Mouse (Mus musculus) left cerebral cortex, adult 8-10 months (tissue): Measurements from ENCODE around the gene Ube2c. TPM values are rescaled to one million over a fixed set of nuclear protein-coding genes. Genes with fewer than 3 reads are reported as not detected.

ENCODE experiments used
- DNase-seq, 2 experiments: peaks; one replicate each; pipeline ENCODE4 v3.0.0; 2022; ENCODE audit warnings: low spot score in 2 of 2
- total RNA-seq, 4 experiments: library from RNA; stranded (reverse); gene quantifications; 2 replicates each; pipeline ENCODE4 v1.2.4; 2022

Gene Ube2c
- total RNA-seq: under 1 TPM in 2 of 4 experiments, not detected in 2; 0.50 to 0.53 TPM

GRCm38 (mm10) chr2:164769258-164770037 lies at the start of gene Ube2c:
Gene Ube2c, plus strand, starts transcription at chr2:164769898.
- peak; percentile 97 to 98 for DNase-seq

GRCm38 (mm10) chr2:164723276-164723675 lies 46.4 kb upstream of the Ube2c start:
- no peak for DNase-seq

- DNase-seq: peak in 1 of 2 experiments; percentile 30
Measured at GRCm38 (mm10) chr2:164725895-164726619, 43.6 kb upstream of the Ube2c start.

GRCm38 (mm10) chr2:164731719-164732118 lies 38.0 kb upstream of the Ube2c start:
- DNase-seq: no peak

GRCm38 (mm10) chr2:164733259-164733658 lies 36.4 kb upstream of the Ube2c start:
- DNase-seq: no peak

GRCm38 (mm10) chr2:164734839-164735238 lies 34.9 kb upstream of the Ube2c start:
- DNase-seq: no peak

GRCm38 (mm10) chr2:164735446-164735845 lies 34.3 kb upstream of the Ube2c start:
- DNase-seq: no peak

- no peak for DNase-seq
Measured at GRCm38 (mm10) chr2:164737377-164738090, 32.2 kb upstream of the Ube2c start.

GRCm38 (mm10) chr2:164739876-164740275 lies 29.8 kb upstream of the Ube2c start:
- DNase-seq: no peak

GRCm38 (mm10) chr2:164744987-164745386 lies 24.7 kb upstream of the Ube2c start:
- no peak for DNase-seq

GRCm38 (mm10) chr2:164745843-164746479 lies 23.7 kb upstream of the Ube2c start, which contains the start of the genes Wfdc3 and Dnttip1:
Gene Wfdc3, minus strand, starts transcription at chr2:164745931.
Gene Dnttip1, plus strand, starts transcription at chr2:164745983.
- DNase-seq: peak; percentile 90

GRCm38 (mm10) chr2:164746693-164747092 lies 23.0 kb upstream of the Ube2c start:
- DNase-seq: no peak

- no peak for DNase-seq
Measured at GRCm38 (mm10) chr2:164748191-164748590, 21.5 kb upstream of the Ube2c start.

GRCm38 (mm10) chr2:164748991-164749390 lies 20.7 kb upstream of the Ube2c start:
- no peak for DNase-seq

- DNase-seq: no peak
Measured at GRCm38 (mm10) chr2:164752454-164752853, 17.2 kb upstream of the Ube2c start.

GRCm38 (mm10) chr2:164754105-164754504 lies 15.6 kb upstream of the Ube2c start:
- DNase-seq: no peak

GRCm38 (mm10) chr2:164754800-164755199 lies 14.9 kb upstream of the Ube2c start:
- no peak for DNase-seq

GRCm38 (mm10) chr2:164757841-164758240 lies 11.9 kb upstream of the Ube2c start:
- no peak for DNase-seq

GRCm38 (mm10) chr2:164758692-164759091 lies 11.0 kb upstream of the Ube2c start:
- DNase-seq: no peak

GRCm38 (mm10) chr2:164760059-164760833 lies 9.5 kb upstream of the Ube2c start:
- DNase-seq: no peak

GRCm38 (mm10) chr2:164761502-164761901 lies 8.2 kb upstream of the Ube2c start:
- no peak for DNase-seq
